Mouse (Mus musculus): ENCODE measurements around the gene Tinagl1.

The Tinagl1 gene

GRCm38 (mm10) chr4:130121560-130121959 lies 53.4 kb downstream of the Tinagl1 start:
- in situ Hi-C loops (cut with MboI; ENCODE audit: low pct_unique_long_range_greater_than_20kb in 1 of 2, low sequenced_read_pairs in 2 of 2, unreplicated experiment in 1 of 2), result no loop called here

- in situ Hi-C loops (cut with MboI; ENCODE audit: low pct_unique_long_range_greater_than_20kb in 1 of 2, low sequenced_read_pairs in 2 of 2, unreplicated experiment in 1 of 2), result no loop called here
Observed at GRCm38 (mm10) chr4:130120752-130121151, 54.2 kb downstream of the Tinagl1 start.

Data from mouse embryonic stem cell (cell line).